20 mouse cellular contexts compared by ENCODE assay signal in the genomic region with DNA sequence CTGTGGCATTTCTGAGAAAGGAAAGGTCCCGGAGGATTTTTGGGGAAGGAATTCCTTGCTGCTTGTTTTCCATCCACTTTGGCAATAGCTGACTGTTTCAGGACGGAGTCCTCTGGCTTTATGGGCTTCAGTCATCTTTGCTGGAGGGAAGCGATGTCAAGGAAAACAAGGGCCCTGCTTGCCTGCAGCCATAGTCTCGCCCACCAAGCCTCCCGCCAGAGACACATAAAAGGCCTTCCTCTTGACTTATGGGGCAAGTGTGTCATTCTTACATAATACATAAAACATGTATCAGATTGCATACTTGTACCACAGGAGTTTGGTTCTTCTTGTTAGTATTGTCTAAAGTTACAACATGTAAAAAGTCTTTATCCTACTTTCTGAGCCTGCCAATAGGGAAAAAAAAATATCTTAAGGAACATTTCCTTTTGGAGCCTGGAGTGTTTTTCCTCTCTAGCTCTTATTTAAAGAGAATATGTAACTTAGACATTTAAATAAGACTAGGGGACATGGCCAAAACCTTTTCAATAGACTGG. TPM values are rescaled to one million over a fixed set of nuclear protein-coding genes. Genes with fewer than 3 reads are reported as not detected.
DNase-seq lines count a peak whose midpoint lies in the region; ATAC-seq and TF ChIP-seq lines count a peak whose summit lies in the region.
"Had no signal": no experiment of that assay in that cellular context is flagged by ENCODE, and none has a peak within 500 bp of the region (broad histone marks: within the 10 kb centered on the region; RNA-seq: fewer than 3 reads in every experiment).

No protein-coding gene starts in this region.

- H3K27me3 ChIP-seq in kidney, embryonic 15.5 days = no peaks in the 10 kb centered on the region
- H3K27me3 ChIP-seq: forebrain, embryonic 15.5 days; heart, embryonic 12.5 days; hindbrain, embryonic 12.5 days had no signal

- WGBS in kidney, embryonic 15.5 days = 41% methylated on average over 5 of the region's 5 CpGs

- no peak for ATAC-seq in kidney, embryonic 15.5 days (replicated peaks; ENCODE audit: low FRiP score)
- ATAC-seq: forebrain, embryonic 15.5 days had no signal

- H3K9me3 ChIP-seq in kidney, embryonic 15.5 days (replicated peaks) = no peaks in the 10 kb centered on the region
- H3K9me3 ChIP-seq: forebrain, embryonic 15.5 days; heart, embryonic 12.5 days; hindbrain, embryonic 12.5 days had no signal

- TF ChIP-seq CTCF in left cerebral cortex, adult 2 months (IDR thresholded peaks at IDR 0.05) = no peak

- H3K4me3 ChIP-seq in kidney, embryonic 15.5 days (replicated peaks) = no peak overlapping the region
- H3K4me3 ChIP-seq in left cerebral cortex, adult 2 months = no peak overlapping the region
- H3K4me3 ChIP-seq: forebrain, embryonic 15.5 days; heart, embryonic 12.5 days; hindbrain, embryonic 12.5 days had no signal

- no peak overlapping the region for H3K4me2 ChIP-seq in kidney, embryonic 15.5 days
- H3K4me2 ChIP-seq: forebrain, embryonic 15.5 days; heart, embryonic 12.5 days; hindbrain, embryonic 12.5 days had no signal

- peaks cover 25% of the 10 kb centered on the region; the same call in 1 of the 2 replicates for H3K4me1 ChIP-seq in kidney, embryonic 15.5 days
- H3K4me1 ChIP-seq: forebrain, embryonic 15.5 days; hindbrain, embryonic 12.5 days had no signal

- no peaks in the 10 kb centered on the region for H3K36me3 ChIP-seq in kidney, embryonic 15.5 days
- H3K36me3 ChIP-seq: forebrain, embryonic 15.5 days; heart, embryonic 12.5 days; hindbrain, embryonic 12.5 days had no signal

- H3K9ac ChIP-seq in kidney, embryonic 15.5 days = no peak overlapping the region
- H3K9ac ChIP-seq: forebrain, embryonic 15.5 days; heart, embryonic 12.5 days; hindbrain, embryonic 12.5 days had no signal

- intact Hi-C loops in left cerebral cortex, adult 2 months (cut with DNase I) = no loop called here

- DNase-seq in kidney, adult 11 months = no peak
- DNase-seq in 3T3-L1 (ENCODE audit: low read depth, low spot score) = peak; percentile 34
- DNase-seq in NIH3T3 (ENCODE audit: low read depth) = peak; percentile 67
- DNase-seq in forelimb bud, embryonic 11.5 days (ENCODE audit: low read depth, low spot score) = peak; percentile 13
- no peak for DNase-seq in urinary bladder, postnatal 4 days (ENCODE audit: low spot score in 2 of 2)
- DNase-seq in left cerebral cortex, adult 2 months (ENCODE audit: extremely low spot score in 1 of 2, low spot score in 2 of 2) = no peak
- DNase-seq in embryo, embryonic 11 days = no peak
- DNase-seq: adrenal gland, postnatal 14 days; cerebellum, adult 8-10 months; cerebellum, postnatal 36 days; gastrocnemius, postnatal 14 days; heart, adult 18-20 months; heart, postnatal 10 days; midbrain, embryonic 14.5 days; right cerebral cortex, postnatal 14 days had no signal

- H3K27ac ChIP-seq in kidney, embryonic 15.5 days = peak overlapping the region; percentile 62
- H3K27ac ChIP-seq in left cerebral cortex, adult 2 months = no peak overlapping the region
- H3K27ac ChIP-seq: forebrain, embryonic 15.5 days; hindbrain, embryonic 12.5 days; kidney, postnatal 0 days had no signal

RNA-seq across cellular contexts. Expression of a gene that starts 49.2 kb away (rescaled TPM):
- polyA plus RNA-seq in kidney, embryonic 15.5 days (2015; fragmentation: Nextera tagmentation; extraction: Ambion mirVana) = 7.8 and 8.2 TPM in 2 replicates
- total RNA-seq in left cerebral cortex, adult 2 months (2021) = under 1 TPM in 1 of 2 experiments, not detected in 1; 0.36 TPM

RNA-seq across cellular contexts. Expression of a gene that starts 50.2 kb away (rescaled TPM):
- 14.4 and 15.4 TPM in 2 replicates for polyA plus RNA-seq in kidney, embryonic 15.5 days (2015; fragmentation: Nextera tagmentation; extraction: Ambion mirVana)
- 10 to 100 TPM; 29.0 to 31.5 TPM for total RNA-seq in left cerebral cortex, adult 2 months (2021)

Comparison
In these comparisons a context has a peak if more than half of its experiments do, and no peak if none do; other contexts are left out.
1. DNase-seq: peak in 3T3-L1 (single experiment), NIH3T3 (single experiment) and forelimb bud, embryonic 11.5 days (single experiment); none in kidney, adult 11 months (single experiment), urinary bladder, postnatal 4 days (0 of 2), left cerebral cortex, adult 2 months (0 of 2) and embryo, embryonic 11 days (single experiment).